Mouse (Mus musculus): ENCODE results near the gene Dnajb11. TPM values are rescaled to one million over a fixed set of nuclear protein-coding genes. Genes with fewer than 3 reads are reported as not detected.

The Dnajb11 gene
- polyA plus RNA-seq, 1 experiment, result 41.4 TPM

- no peak for DNase-seq (ENCODE audit: low read depth)
- TF ChIP-seq POLR2A (IDR thresholded peaks at IDR 0.05; ENCODE audit: borderline replicate concordance, extremely low read depth, insufficient read depth, insufficient read length, poor library complexity, severe bottlenecking) (no peak), CTCF (IDR thresholded peaks at IDR 0.05; ENCODE audit: borderline replicate concordance, extremely low read depth, insufficient read depth, insufficient read length) (no peak)
Observed at GRCm38 (mm10) chr16:22885356-22885755, 27.7 kb downstream of the Dnajb11 start.

GRCm38 (mm10) chr16:22886726-22887125 lies 29.1 kb downstream of the Dnajb11 start:
- TF ChIP-seq POLR2A (IDR thresholded peaks at IDR 0.05; ENCODE audit: borderline replicate concordance, extremely low read depth, insufficient read depth, insufficient read length, poor library complexity, severe bottlenecking) (no peak), CTCF (IDR thresholded peaks at IDR 0.05; ENCODE audit: borderline replicate concordance, extremely low read depth, insufficient read depth, insufficient read length) (no peak)
- DNase-seq (ENCODE audit: low read depth), result no peak

- TF ChIP-seq CTCF (IDR thresholded peaks at IDR 0.05; ENCODE audit: borderline replicate concordance, extremely low read depth, insufficient read depth, insufficient read length) (no peak), POLR2A (IDR thresholded peaks at IDR 0.05; ENCODE audit: borderline replicate concordance, extremely low read depth, insufficient read depth, insufficient read length, poor library complexity, severe bottlenecking) (no peak)
- DNase-seq (ENCODE audit: low read depth), result no peak
Observed at GRCm38 (mm10) chr16:22888835-22889234, 31.2 kb downstream of the Dnajb11 start.

- TF ChIP-seq POLR2A (IDR thresholded peaks at IDR 0.05; ENCODE audit: borderline replicate concordance, extremely low read depth, insufficient read depth, insufficient read length, poor library complexity, severe bottlenecking) (no peak), CTCF (IDR thresholded peaks at IDR 0.05; ENCODE audit: borderline replicate concordance, extremely low read depth, insufficient read depth, insufficient read length) (no peak)
- DNase-seq (ENCODE audit: low read depth), result no peak
Observed at GRCm38 (mm10) chr16:22889716-22890115, 32.1 kb downstream of the Dnajb11 start.

GRCm38 (mm10) chr16:22890683-22891510 lies 33.3 kb downstream of the Dnajb11 start, which contains the start of gene Ahsg:
TSS of gene Ahsg (plus strand) at chr16:22891277.
- TF ChIP-seq CTCF (IDR thresholded peaks at IDR 0.05; ENCODE audit: borderline replicate concordance, extremely low read depth, insufficient read depth, insufficient read length) (no peak), POLR2A (IDR thresholded peaks at IDR 0.05; ENCODE audit: borderline replicate concordance, extremely low read depth, insufficient read depth, insufficient read length, poor library complexity, severe bottlenecking) (no peak)
- no peak for DNase-seq (ENCODE audit: low read depth)

- DNase-seq (ENCODE audit: low read depth), result no peak
Observed at GRCm38 (mm10) chr16:22891733-22892154, 34.1 kb downstream of the Dnajb11 start.

GRCm38 (mm10) chr16:22894095-22894494 lies 36.5 kb downstream of the Dnajb11 start:
- DNase-seq (ENCODE audit: low read depth), result no peak
- TF ChIP-seq POLR2A (IDR thresholded peaks at IDR 0.05; ENCODE audit: borderline replicate concordance, extremely low read depth, insufficient read depth, insufficient read length, poor library complexity, severe bottlenecking) (no peak), CTCF (IDR thresholded peaks at IDR 0.05; ENCODE audit: borderline replicate concordance, extremely low read depth, insufficient read depth, insufficient read length) (no peak)

More at GRCm38 (mm10) chr16:22891733-22892154, 34.1 kb downstream of the Dnajb11 start:
- TF ChIP-seq POLR2A (IDR thresholded peaks at IDR 0.05; ENCODE audit: borderline replicate concordance, extremely low read depth, insufficient read depth, insufficient read length, poor library complexity, severe bottlenecking), result no peak
- TF ChIP-seq CTCF (IDR thresholded peaks at IDR 0.05; ENCODE audit: borderline replicate concordance, extremely low read depth, insufficient read depth, insufficient read length), result no peak

- TF ChIP-seq POLR2A (IDR thresholded peaks at IDR 0.05; ENCODE audit: borderline replicate concordance, extremely low read depth, insufficient read depth, insufficient read length, poor library complexity, severe bottlenecking) (no peak), CTCF (IDR thresholded peaks at IDR 0.05; ENCODE audit: borderline replicate concordance, extremely low read depth, insufficient read depth, insufficient read length) (no peak)
- DNase-seq (ENCODE audit: low read depth), result no peak
Observed at GRCm38 (mm10) chr16:22896618-22897017, 39.0 kb downstream of the Dnajb11 start.

GRCm38 (mm10) chr16:22899346-22899745 lies 41.7 kb downstream of the Dnajb11 start:
- no peak for DNase-seq (ENCODE audit: low read depth)
- no peak for TF ChIP-seq CTCF (IDR thresholded peaks at IDR 0.05; ENCODE audit: borderline replicate concordance, extremely low read depth, insufficient read depth, insufficient read length)
- TF ChIP-seq POLR2A (IDR thresholded peaks at IDR 0.05; ENCODE audit: borderline replicate concordance, extremely low read depth, insufficient read depth, insufficient read length, poor library complexity, severe bottlenecking), result no peak

GRCm38 (mm10) chr16:22899866-22900570 lies 42.4 kb downstream of the Dnajb11 start:
- no peak for TF ChIP-seq POLR2A (IDR thresholded peaks at IDR 0.05; ENCODE audit: borderline replicate concordance, extremely low read depth, insufficient read depth, insufficient read length, poor library complexity, severe bottlenecking)
- TF ChIP-seq CTCF (IDR thresholded peaks at IDR 0.05; ENCODE audit: borderline replicate concordance, extremely low read depth, insufficient read depth, insufficient read length), result no peak
- no peak for DNase-seq (ENCODE audit: low read depth)

GRCm38 (mm10) chr16:22901326-22901725 lies 43.7 kb downstream of the Dnajb11 start:
- no peak for TF ChIP-seq CTCF (IDR thresholded peaks at IDR 0.05; ENCODE audit: borderline replicate concordance, extremely low read depth, insufficient read depth, insufficient read length)
- no peak for TF ChIP-seq POLR2A (IDR thresholded peaks at IDR 0.05; ENCODE audit: borderline replicate concordance, extremely low read depth, insufficient read depth, insufficient read length, poor library complexity, severe bottlenecking)
- no peak for DNase-seq (ENCODE audit: low read depth)
